In genomic region chr4:114986211-114986590, GRCm38 (mm10) we compare ENCODE assay signal across 8 mouse cellular contexts. TPM values are rescaled to one million over a fixed set of nuclear protein-coding genes. Genes with fewer than 3 reads are reported as not detected.
DNase-seq lines count a peak whose midpoint lies in the region; ATAC-seq and TF ChIP-seq lines count a peak whose summit lies in the region.

No protein-coding gene starts in this region.

- peaks cover 10% of the 10 kb centered on the region; the same call in 1 of the 2 replicates for H3K4me1 ChIP-seq in kidney, embryonic 14.5 days (ENCODE audit: control insufficient read depth, insufficient read depth, low read length)
- peaks cover 21% of the 10 kb centered on the region for H3K4me1 ChIP-seq in bone marrow macrophage, adult 2 months (ENCODE audit: control insufficient read depth, insufficient read depth, low read length)
- H3K4me1 ChIP-seq in forebrain, postnatal 0 days (ENCODE audit: insufficient read depth), result no peaks in the 10 kb centered on the region; the same call in 1 of the 2 replicates
- H3K4me1 ChIP-seq in liver, postnatal 0 days (ENCODE audit: insufficient read depth), result peaks cover 16% of the 10 kb centered on the region

- WGBS in kidney, embryonic 14.5 days, result 1% methylated on average over 8 of the region's 8 CpGs
- under 1% methylated on average over 8 of the region's 8 CpGs for WGBS in forebrain, postnatal 0 days
- WGBS in liver, postnatal 0 days (ENCODE audit: insufficient replicate concordance), result 1% methylated on average over 8 of the region's 8 CpGs

- H3K36me3 ChIP-seq in kidney, embryonic 14.5 days (ENCODE audit: control insufficient read depth, insufficient read depth, low read length), result no peaks in the 10 kb centered on the region
- no peaks in the 10 kb centered on the region for H3K36me3 ChIP-seq in forebrain, postnatal 0 days (ENCODE audit: insufficient read depth)
- H3K36me3 ChIP-seq in liver, postnatal 0 days (replicated peaks; ENCODE audit: insufficient read depth, low read length), result no peaks in the 10 kb centered on the region

- H3K9me3 ChIP-seq in kidney, embryonic 14.5 days (ENCODE audit: control insufficient read depth, low read length), result no peaks in the 10 kb centered on the region
- H3K9me3 ChIP-seq in forebrain, postnatal 0 days (ENCODE audit: low read length), result no peaks in the 10 kb centered on the region
- H3K9me3 ChIP-seq in liver, postnatal 0 days (ENCODE audit: low read length), result no peaks in the 10 kb centered on the region

- no peak for TF ChIP-seq EP300 in liver, postnatal 0 days (IDR thresholded peaks at IDR 0.05; ENCODE audit: low read depth)

- H3K9ac ChIP-seq in kidney, embryonic 14.5 days (ENCODE audit: low read depth, low read length), result peak overlapping the region; percentile 83
- H3K9ac ChIP-seq in forebrain, postnatal 0 days, result peak overlapping the region; percentile 91
- peak overlapping the region; percentile 95 for H3K9ac ChIP-seq in liver, postnatal 0 days (replicated peaks)

- no peak for DNase-seq in kidney, postnatal 36 days
- DNase-seq in forebrain, postnatal 0 days, result no peak
- no peak for DNase-seq in liver, postnatal 0 days
- no peak for DNase-seq in adrenal gland, adult 8-10 months
- DNase-seq in cerebellum, adult 9-11 months, result no peak
- DNase-seq in spleen, postnatal 36 days (ENCODE audit: low spot score in 2 of 2), result no peak

- no peak for TF ChIP-seq POLR2A in bone marrow macrophage, adult 2 months (IDR thresholded peaks at IDR 0.05; ENCODE audit: borderline replicate concordance, low read depth, low read length)

- ATAC-seq in kidney, embryonic 14.5 days (ENCODE audit: low FRiP score, low TSS enrichment), result peak; percentile 55
- peak; percentile 40 for ATAC-seq in forebrain, postnatal 0 days
- ATAC-seq in liver, postnatal 0 days, result peak; percentile 8

- H3K27me3 ChIP-seq in kidney, embryonic 14.5 days (ENCODE audit: control insufficient read depth, insufficient read depth, low read length), result no peaks in the 10 kb centered on the region
- no peaks in the 10 kb centered on the region for H3K27me3 ChIP-seq in forebrain, postnatal 0 days (ENCODE audit: insufficient read depth, low read length)
- H3K27me3 ChIP-seq in liver, postnatal 0 days (ENCODE audit: insufficient read depth, low read length), result no peaks in the 10 kb centered on the region

- H3K4me3 ChIP-seq in kidney, embryonic 14.5 days (ENCODE audit: low read length), result peak overlapping the region; percentile 69
- H3K4me3 ChIP-seq in bone marrow macrophage, adult 2 months (ENCODE audit: insufficient read depth, low read length), result peak overlapping the region; percentile 86
- H3K4me3 ChIP-seq in forebrain, postnatal 0 days (ENCODE audit: low read depth, low read length), result peak overlapping the region; percentile 68
- peak overlapping the region; percentile 91 for H3K4me3 ChIP-seq in liver, postnatal 0 days (ENCODE audit: low read depth, low read length)

- peak overlapping the region; percentile 57 for H3K4me2 ChIP-seq in kidney, embryonic 14.5 days (replicated peaks; ENCODE audit: low read depth, low read length)
- H3K4me2 ChIP-seq in forebrain, postnatal 0 days (ENCODE audit: low read depth), result peak overlapping the region; percentile 72
- H3K4me2 ChIP-seq in liver, postnatal 0 days (ENCODE audit: low read depth, low read length), result peak overlapping the region; percentile 84

- peak overlapping the region; percentile 98 for H3K27ac ChIP-seq in kidney, embryonic 14.5 days (ENCODE audit: low read depth, low read length)
- H3K27ac ChIP-seq in bone marrow macrophage, adult 2 months (ENCODE audit: insufficient read depth, low read depth, low read length), result peak overlapping the region; percentile 89
- peak overlapping the region; percentile 99 for H3K27ac ChIP-seq in forebrain, postnatal 0 days (ENCODE audit: low read depth, low read length)
- H3K27ac ChIP-seq in liver, postnatal 0 days (ENCODE audit: low read depth), result peak overlapping the region; percentile 100

- TF ChIP-seq CTCF in bone marrow macrophage, adult 2 months (IDR thresholded peaks at IDR 0.05; ENCODE audit: low read depth, low read length), result 0 out of 2 replicates have a peak, but pooled peaks have one; percentile 16
- no peak for TF ChIP-seq CTCF in forebrain, postnatal 0 days (IDR thresholded peaks at IDR 0.05; ENCODE audit: low read depth)
- no peak for TF ChIP-seq CTCF in liver, postnatal 0 days (IDR thresholded peaks at IDR 0.05; ENCODE audit: low read depth)

RNA-seq across cellular contexts. Expression of gene Cmpk1, which starts 0.8 kb away (rescaled TPM):
- polyA plus RNA-seq in kidney, embryonic 14.5 days (2014; fragmentation: Nextera tagmentation; extraction: Ambion mirVana), result 85.1 and 91.4 TPM in 2 replicates
- polyA plus RNA-seq in bone marrow macrophage, adult 2 months (2012; ENCODE audit: insufficient read depth, insufficient read length, missing spikeins), result 143 and 149 TPM in 2 replicates
- total RNA-seq in forebrain, postnatal 0 days (2014; rRNA removed), result 120 and 132 TPM in 2 replicates
- polyA plus RNA-seq in forebrain, postnatal 0 days (2015; fragmentation: Nextera tagmentation; extraction: Ambion mirVana), result 181 and 208 TPM in 2 replicates
- polyA plus RNA-seq in liver, postnatal 0 days (2015; fragmentation: Nextera tagmentation; extraction: Ambion mirVana), result 59.9 and 67.8 TPM in 2 replicates
- 100 to 1,000 TPM in 2 of 4 experiments, 10 to 100 TPM in 2; 79.7 to 115 (median 105) TPM for total RNA-seq in adrenal gland, adult 8-10 months (2022)

RNA-seq across cellular contexts. Expression of gene Stil, which starts 13.8 kb away (rescaled TPM):
- polyA plus RNA-seq in kidney, embryonic 14.5 days (2014; fragmentation: Nextera tagmentation; extraction: Ambion mirVana), result 11.0 and 19.9 TPM in 2 replicates
- polyA plus RNA-seq in bone marrow macrophage, adult 2 months (2012; ENCODE audit: insufficient read depth, insufficient read length, missing spikeins), result 8.1 and 9.5 TPM in 2 replicates
- 1.5 and 4.2 TPM in 2 replicates for total RNA-seq in forebrain, postnatal 0 days (2014; rRNA removed)
- polyA plus RNA-seq in forebrain, postnatal 0 days (2015; fragmentation: Nextera tagmentation; extraction: Ambion mirVana), result 1.5 and 2.1 TPM in 2 replicates
- polyA plus RNA-seq in liver, postnatal 0 days (2015; fragmentation: Nextera tagmentation; extraction: Ambion mirVana), result 3.3 and 3.4 TPM in 2 replicates
- under 1 TPM; 0.52 to 0.89 (median 0.54) TPM for total RNA-seq in adrenal gland, adult 8-10 months (2022)
